22 mouse cellular contexts compared by ENCODE assay signal in genomic region chr4:34889101-34889811, GRCm38 (mm10). TPM values are rescaled to one million over a fixed set of nuclear protein-coding genes. Genes with fewer than 3 reads are reported as not detected.
DNase-seq lines count a peak whose midpoint lies in the region; ATAC-seq and TF ChIP-seq lines count a peak whose summit lies in the region.
"Had no signal": no experiment of that assay in that cellular context is flagged by ENCODE, and none has a peak within 500 bp of the region (broad histone marks: within the 10 kb centered on the region; RNA-seq: fewer than 3 reads in every experiment).

No protein-coding gene starts in this region.

- no peak for TF ChIP-seq CTCF in G1E (IDR thresholded peaks at IDR 0.05; ENCODE audit: low read depth, low read length)

- ATAC-seq in G1E (ENCODE audit: extremely low read depth, insufficient number of reproducible peaks, low FRiP score, poor library complexity, severe bottlenecking), result peak; percentile 71
- peak; percentile 59 for ATAC-seq in intestine, embryonic 14.5 days (replicated peaks; ENCODE audit: low FRiP score, low TSS enrichment, low read depth)
- no peak for ATAC-seq in liver, embryonic 16.5 days (ENCODE audit: low read depth)
- no peak for ATAC-seq in erythroid progenitor cell, adult 5-6 weeks (replicated peaks; ENCODE audit: low FRiP score, poor library complexity, severe bottlenecking)
- ATAC-seq: Patski had no signal

- H3K9me3 ChIP-seq in G1E (replicated peaks), result no peaks in the 10 kb centered on the region
- H3K9me3 ChIP-seq in intestine, embryonic 14.5 days (ENCODE audit: control insufficient read depth, low read length), result no peaks in the 10 kb centered on the region
- no peaks in the 10 kb centered on the region for H3K9me3 ChIP-seq in liver, embryonic 16.5 days (replicated peaks; ENCODE audit: control insufficient read depth, low read length)
- H3K9me3 ChIP-seq: forebrain, embryonic 12.5 days; midbrain, embryonic 12.5 days had no signal

- H3K36me3 ChIP-seq in G1E (replicated peaks), result no peaks in the 10 kb centered on the region
- H3K36me3 ChIP-seq in intestine, embryonic 14.5 days (ENCODE audit: control insufficient read depth, insufficient read depth, low read length), result no peaks in the 10 kb centered on the region
- H3K36me3 ChIP-seq in liver, embryonic 16.5 days (ENCODE audit: control insufficient read depth, insufficient read depth), result no peaks in the 10 kb centered on the region
- H3K36me3 ChIP-seq: forebrain, embryonic 12.5 days; midbrain, embryonic 12.5 days had no signal

- 6% methylated on average over 15 of the region's 15 CpGs for WGBS in intestine, embryonic 14.5 days
- WGBS in liver, embryonic 16.5 days (ENCODE audit: insufficient replicate concordance), result 14% methylated on average over 15 of the region's 15 CpGs

- no peak overlapping the region for H3K27ac ChIP-seq in intestine, embryonic 14.5 days (ENCODE audit: low read depth)
- H3K27ac ChIP-seq in liver, embryonic 16.5 days (ENCODE audit: low read length), result no peak overlapping the region
- H3K27ac ChIP-seq: forebrain, embryonic 12.5 days; kidney, postnatal 0 days; midbrain, embryonic 12.5 days had no signal

- peaks cover 61% of the 10 kb centered on the region for H3K4me1 ChIP-seq in G1E (ENCODE audit: insufficient read depth, low read depth, low read length)
- H3K4me1 ChIP-seq in intestine, embryonic 14.5 days (replicated peaks; ENCODE audit: control insufficient read depth, insufficient read depth, low read length), result peaks cover 17% of the 10 kb centered on the region
- peaks cover 13% of the 10 kb centered on the region for H3K4me1 ChIP-seq in liver, embryonic 16.5 days (ENCODE audit: control insufficient read depth, low read depth, low read length)

- no peaks in the 10 kb centered on the region for H3K27me3 ChIP-seq in G1E (ENCODE audit: insufficient read depth, low read length)
- peaks cover 5% of the 10 kb centered on the region for H3K27me3 ChIP-seq in intestine, embryonic 14.5 days (replicated peaks; ENCODE audit: control insufficient read depth, insufficient read depth, low read length)
- peaks cover 15% of the 10 kb centered on the region for H3K27me3 ChIP-seq in liver, embryonic 16.5 days (ENCODE audit: control insufficient read depth, insufficient read depth, low read depth, low read length)

- H3K4me2 ChIP-seq in intestine, embryonic 14.5 days (ENCODE audit: low read length), result no peak overlapping the region
- 0 out of 2 replicates have a peak overlapping the region, but pooled peaks have one; percentile 30 for H3K4me2 ChIP-seq in liver, embryonic 16.5 days (ENCODE audit: low read depth, low read length)
- H3K4me2 ChIP-seq: forebrain, embryonic 12.5 days; midbrain, embryonic 12.5 days had no signal

- DNase-seq in heart, adult 11 months, result peak; percentile 75
- no peak for DNase-seq in heart, postnatal 10 days
- DNase-seq in G1E (ENCODE audit: low spot score), result peak; percentile 14
- no peak for DNase-seq in intestine, embryonic 14.5 days (ENCODE audit: low spot score)
- no peak for DNase-seq in frontal cortex, adult 2 months (ENCODE audit: extremely low spot score in 1 of 2, low spot score in 1 of 2)
- DNase-seq in lung, postnatal 4 days, result no peak
- DNase-seq: adrenal gland, adult 2 months; cerebellum, postnatal 10 days; heart, adult 18-20 months; heart, postnatal 14 days; lung, postnatal 10 days; right cerebral cortex, postnatal 4 days had no signal

- H3K9ac ChIP-seq in intestine, embryonic 14.5 days (ENCODE audit: low read length), result no peak overlapping the region
- H3K9ac ChIP-seq in liver, embryonic 16.5 days (ENCODE audit: low read depth, low read length), result no peak overlapping the region
- H3K9ac ChIP-seq: forebrain, embryonic 12.5 days; midbrain, embryonic 12.5 days had no signal

- peak overlapping the region; percentile 31; the same call in 1 of the 2 replicates for H3K4me3 ChIP-seq in G1E (ENCODE audit: low read depth, low read length)
- no peak overlapping the region for H3K4me3 ChIP-seq in intestine, embryonic 14.5 days (ENCODE audit: low read depth, low read length)
- no peak overlapping the region for H3K4me3 ChIP-seq in liver, embryonic 16.5 days (ENCODE audit: low read depth, low read length)
- H3K4me3 ChIP-seq: forebrain, embryonic 12.5 days; midbrain, embryonic 12.5 days had no signal

- intact Hi-C loops in heart, postnatal 10 days (cut with DNase I), result loop anchor here (5.0 to 10.0 kb wide), 2 partner anchors 204 to 337 kb away; partner anchors contain the start of genes Akirin2 and Slc35a1

RNA-seq across cellular contexts. Expression of gene Cga, which starts 4.3 kb away (rescaled TPM):
- total RNA-seq in heart, postnatal 10 days (2021), result not detected
- not detected in 2 replicates for total RNA-seq in G1E (2014; fragmentation: Nextera tagmentation)
- not detected in 2 replicates for total RNA-seq in G1E (2017)
- not detected in 2 replicates for polyA plus RNA-seq in G1E (2012)
- not detected in 2 replicates for polyA plus RNA-seq in intestine, embryonic 14.5 days (2014; fragmentation: Nextera tagmentation; extraction: Ambion mirVana)
- 0.14 TPM in 1 of 2 replicates, not detected in the other for polyA plus RNA-seq in liver, embryonic 16.5 days (2015; fragmentation: Nextera tagmentation; extraction: Ambion mirVana)
- not detected in 2 replicates for polyA plus RNA-seq in frontal cortex, adult 2 months (2012; rRNA removed)
- total RNA-seq in erythroid progenitor cell, adult 5-6 weeks (2015; ENCODE audit: low replicate concordance), result not detected in 2 replicates
- total RNA-seq in erythroid progenitor cell, adult 5-6 weeks (2017; ENCODE audit: low replicate concordance), result not detected in 2 replicates
- total RNA-seq: adrenal gland, adult 2 months; gastrocnemius, adult 18-20 months; heart, adult 18-20 months; heart, postnatal 14 days; layer of hippocampus, postnatal 10 days; left cerebral cortex, postnatal 36 days had no signal
- polyA plus RNA-seq: adrenal gland, adult 2 months; kidney, postnatal 0 days; midbrain, embryonic 12.5 days; Patski; stomach, embryonic 14.5 days had no signal

RNA-seq across cellular contexts. Expression of gene Zfp292, which starts 6.5 kb away (rescaled TPM):
- 10 to 100 TPM; 21.4 to 22.4 TPM for total RNA-seq in heart, postnatal 10 days (2021)
- total RNA-seq in G1E (2014; fragmentation: Nextera tagmentation) (101 and 102 TPM in 2 replicates), G1E (2017) (61.6 and 77.5 TPM in 2 replicates)
- 1.4 and 1.8 TPM in 2 replicates for polyA plus RNA-seq in G1E (2012)
- polyA plus RNA-seq in intestine, embryonic 14.5 days (2014; fragmentation: Nextera tagmentation; extraction: Ambion mirVana), result 25.1 and 28.5 TPM in 2 replicates
- polyA plus RNA-seq in liver, embryonic 16.5 days (2015; fragmentation: Nextera tagmentation; extraction: Ambion mirVana), result 4.5 and 4.7 TPM in 2 replicates
- polyA plus RNA-seq in frontal cortex, adult 2 months (2012; rRNA removed), result 9.2 and 9.3 TPM in 2 replicates
- 17.3 and 20.5 TPM in 2 replicates for total RNA-seq in erythroid progenitor cell, adult 5-6 weeks (2015; ENCODE audit: low replicate concordance)
- total RNA-seq in erythroid progenitor cell, adult 5-6 weeks (2017; ENCODE audit: low replicate concordance), result 22.9 and 23.9 TPM in 2 replicates

Comparison
In these comparisons a context has a peak if more than half of its experiments do, and no peak if none do; other contexts are left out.
1. DNase-seq: peak in heart, adult 11 months (single experiment) and G1E (single experiment); none in heart, postnatal 10 days (0 of 2), intestine, embryonic 14.5 days (single experiment), frontal cortex, adult 2 months (0 of 2) and lung, postnatal 4 days (0 of 2).
2. ATAC-seq: peak in G1E (single experiment) and intestine, embryonic 14.5 days (single experiment); none in liver, embryonic 16.5 days (single experiment) and erythroid progenitor cell, adult 5-6 weeks (single experiment).